Mouse (Mus musculus): Measurements from ENCODE around the gene Ifrd1.
"Not testable (repeated sequence)": the region's sequence is repeated elsewhere in the genome, so short reads cannot be mapped to it uniquely, and the experiment has no call there.

The Ifrd1 gene

DNA sequence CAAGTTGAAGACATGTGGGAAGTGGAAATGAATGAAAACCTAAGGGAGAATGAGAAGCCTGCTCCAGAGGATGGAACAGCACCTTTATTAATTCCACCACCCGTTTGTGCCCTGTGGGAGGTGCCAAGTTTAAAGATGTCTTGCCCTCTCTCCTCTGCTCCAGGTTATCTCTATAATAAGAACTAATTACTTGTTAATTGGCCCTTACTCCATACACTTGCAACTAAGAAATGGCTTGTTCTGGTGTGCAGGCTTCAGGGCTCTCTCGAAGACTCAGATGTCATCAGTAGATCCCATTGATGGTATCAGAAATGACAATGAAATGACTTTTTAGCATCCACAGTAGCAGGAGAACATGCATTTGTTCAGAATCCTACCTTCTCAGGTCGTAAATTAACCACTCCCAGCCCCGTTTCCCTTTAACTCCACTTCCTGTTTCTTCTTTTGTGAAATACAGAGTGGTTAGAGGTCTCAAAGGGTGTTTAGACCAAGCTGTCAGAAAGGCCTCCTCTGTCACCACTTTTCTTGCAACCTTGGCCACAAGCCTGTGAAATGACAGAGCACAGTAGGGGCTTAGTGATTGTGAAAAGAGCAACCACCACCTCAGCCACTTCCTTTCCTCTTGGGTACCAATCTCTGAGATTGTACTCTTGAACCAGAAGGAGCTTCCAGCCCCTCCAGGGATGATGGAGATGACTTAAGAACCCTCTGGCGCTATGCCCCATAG, at the start of gene Ifrd1:
Gene Ifrd1 (minus strand): TSS at position 51 of the 727 bp plus-strand sequence.
- DNase-seq (ENCODE audit: low read depth, low spot score) = no peak

DNA sequence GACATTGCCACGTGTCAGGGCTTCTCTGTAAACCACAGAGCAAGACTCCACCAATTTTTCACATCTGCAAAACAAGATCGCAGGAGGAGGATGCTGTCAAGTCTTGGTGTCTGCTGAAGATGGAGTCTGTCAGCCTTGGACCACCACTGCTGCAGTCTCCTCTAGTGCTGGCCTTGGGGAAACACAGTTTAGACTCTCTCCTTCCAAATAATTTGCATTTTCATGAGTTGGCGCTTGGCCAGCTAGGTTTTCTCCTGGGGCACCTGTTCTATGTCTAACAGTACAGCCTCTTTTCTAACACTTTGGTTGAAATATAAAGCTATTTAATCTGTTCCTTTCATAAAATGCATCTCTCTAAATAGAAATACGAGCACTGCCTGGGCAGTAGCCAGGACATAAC, 38.2 kb upstream of the Ifrd1 start:
- no peak for DNase-seq (ENCODE audit: low read depth, low spot score)

DNA sequence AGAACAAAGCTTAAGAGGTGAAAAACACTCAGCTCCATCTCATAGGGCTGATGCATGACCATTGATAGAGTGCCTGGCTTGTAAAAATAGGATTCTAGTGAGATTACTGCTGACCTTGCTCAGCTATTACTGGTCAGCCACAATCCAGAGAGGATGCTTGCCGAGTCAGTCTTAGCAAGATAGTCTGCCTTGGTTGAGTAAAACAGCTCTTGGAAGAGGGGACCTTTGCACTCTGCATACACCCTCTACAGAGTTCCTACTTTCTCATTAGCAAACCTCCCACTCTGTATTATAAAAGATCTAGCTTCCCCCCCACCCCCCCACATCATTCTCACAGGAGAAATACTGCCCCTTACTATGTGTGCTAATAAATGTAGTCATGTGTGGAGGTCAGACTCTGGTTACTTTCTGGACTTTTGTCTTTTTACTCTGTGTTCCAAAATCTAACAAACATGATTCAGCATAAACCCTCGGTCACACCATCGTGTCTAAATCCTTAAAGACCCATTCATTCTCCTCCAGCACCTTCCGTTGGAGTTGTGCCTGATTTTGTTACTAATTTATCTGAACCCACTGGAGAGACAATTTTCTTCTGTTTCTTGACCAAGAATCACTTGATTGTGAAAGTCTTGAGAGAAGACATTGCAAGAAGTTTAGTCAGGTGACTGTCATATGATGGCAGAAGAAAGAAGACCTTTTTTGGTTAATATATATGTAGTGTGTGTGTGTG, 32.5 kb upstream of the Ifrd1 start:
- DNase-seq (ENCODE audit: low read depth, low spot score) = no peak

DNA sequence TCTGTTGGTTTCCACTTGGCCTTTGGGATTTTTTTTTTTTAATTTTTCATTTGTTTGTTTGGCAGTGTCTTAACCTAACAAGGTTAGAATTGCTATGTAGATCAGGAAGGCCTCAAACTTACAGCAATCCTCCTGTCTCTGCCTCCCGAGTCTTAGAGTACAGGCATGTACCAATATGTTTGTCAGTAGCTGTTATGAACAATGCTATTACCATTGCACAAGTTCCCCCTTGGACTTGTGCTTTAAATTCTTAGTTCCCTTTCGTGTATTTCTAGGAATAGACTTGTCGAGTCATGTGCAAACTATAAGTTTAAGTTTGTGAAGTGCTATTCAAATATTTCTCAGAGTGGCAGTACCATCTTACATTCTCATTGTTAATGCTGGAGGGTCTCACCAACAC, 29.3 kb upstream of the Ifrd1 start:
- no peak for DNase-seq (ENCODE audit: low read depth, low spot score)

- DNase-seq (ENCODE audit: low read depth, low spot score) = no peak
These were observed 26.6 kb upstream of the Ifrd1 start for GRCm38 (mm10) chr12:40274931-40275330.

GRCm38 (mm10) chr12:40273339-40273738, 25.0 kb upstream of the Ifrd1 start:
- no peak for DNase-seq (ENCODE audit: low read depth, low spot score)

DNA sequence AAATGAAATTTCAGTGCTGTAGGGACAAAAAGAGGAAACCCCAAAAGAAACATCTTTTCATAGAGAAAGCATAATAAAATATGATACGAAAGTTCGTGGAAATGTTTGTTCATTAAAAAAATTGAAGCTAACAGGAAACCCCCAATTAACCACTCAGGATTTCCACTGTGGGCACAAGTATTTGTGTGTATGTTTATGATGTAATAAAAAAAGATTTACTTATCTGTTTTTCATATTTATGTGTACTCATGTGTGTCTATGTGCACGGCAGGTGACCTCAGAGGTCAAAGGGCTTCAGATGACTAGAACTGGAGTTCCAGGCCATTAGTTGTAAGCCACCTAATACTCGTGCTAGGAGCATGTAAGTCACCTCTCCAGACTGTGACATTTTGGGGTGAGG, 24.4 kb upstream of the Ifrd1 start:
- no peak for DNase-seq (ENCODE audit: low read depth, low spot score)

DNA sequence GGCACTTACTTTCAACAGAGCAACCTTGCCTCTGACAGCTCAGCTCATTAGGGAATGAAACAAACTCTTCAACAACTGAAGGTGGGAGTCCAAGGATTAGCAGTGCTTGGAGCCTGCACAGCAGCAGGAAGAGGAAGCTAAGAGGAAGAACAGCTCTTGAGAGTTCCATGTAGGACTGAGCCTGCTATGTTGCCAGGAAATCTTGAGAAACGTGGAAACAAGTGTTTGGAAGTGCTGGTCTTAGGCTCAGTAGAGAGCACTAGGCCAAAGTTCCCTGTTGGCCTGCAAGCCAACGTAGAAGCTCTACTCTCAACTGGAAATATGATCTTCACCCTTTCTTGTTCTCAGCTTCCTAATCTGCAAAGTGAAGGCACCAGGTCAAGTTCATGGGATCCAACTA, 20.0 kb upstream of the Ifrd1 start:
- DNase-seq (ENCODE audit: low read depth, low spot score) = no peak

- DNase-seq (ENCODE audit: low read depth, low spot score) = no peak
These were observed 15.4 kb upstream of the Ifrd1 start for GRCm38 (mm10) chr12:40263712-40264111.

- no peak for DNase-seq (ENCODE audit: low read depth, low spot score)
These were observed 14.7 kb upstream of the Ifrd1 start for GRCm38 (mm10) chr12:40263006-40263405.

- DNase-seq (ENCODE audit: low read depth, low spot score) = no peak
These were observed 10.2 kb upstream of the Ifrd1 start for GRCm38 (mm10) chr12:40258462-40259000.

GRCm38 (mm10) chr12:40257226-40257625, 8.9 kb upstream of the Ifrd1 start:
- peak; percentile 62 for DNase-seq (ENCODE audit: low read depth, low spot score)

GRCm38 (mm10) chr12:40256543-40256942, 8.2 kb upstream of the Ifrd1 start:
- DNase-seq (ENCODE audit: low read depth, low spot score) = no peak

GRCm38 (mm10) chr12:40256033-40256432, 7.7 kb upstream of the Ifrd1 start:
- DNase-seq (ENCODE audit: low read depth, low spot score) = no peak

DNA sequence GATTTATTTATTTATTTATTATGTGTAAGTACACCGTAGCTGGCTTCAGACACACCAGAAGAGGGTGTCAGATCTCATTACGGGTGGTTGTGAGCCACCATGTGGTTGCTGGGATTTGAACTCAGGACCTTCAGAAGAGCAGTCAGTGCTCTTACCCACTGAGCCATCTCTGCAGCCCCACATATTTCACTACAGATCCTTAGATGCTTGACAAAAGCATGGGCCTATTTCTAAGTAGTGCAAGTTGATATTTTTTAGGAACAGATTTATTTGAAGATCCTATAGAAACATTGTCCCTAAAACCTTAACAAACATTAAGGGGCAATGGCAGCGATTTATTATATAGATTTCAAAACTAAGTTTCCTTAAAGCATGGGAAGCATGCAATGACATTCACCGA, 7.0 kb upstream of the Ifrd1 start:
- DNase-seq (ENCODE audit: low read depth, low spot score) = not testable (repeated sequence)

DNA sequence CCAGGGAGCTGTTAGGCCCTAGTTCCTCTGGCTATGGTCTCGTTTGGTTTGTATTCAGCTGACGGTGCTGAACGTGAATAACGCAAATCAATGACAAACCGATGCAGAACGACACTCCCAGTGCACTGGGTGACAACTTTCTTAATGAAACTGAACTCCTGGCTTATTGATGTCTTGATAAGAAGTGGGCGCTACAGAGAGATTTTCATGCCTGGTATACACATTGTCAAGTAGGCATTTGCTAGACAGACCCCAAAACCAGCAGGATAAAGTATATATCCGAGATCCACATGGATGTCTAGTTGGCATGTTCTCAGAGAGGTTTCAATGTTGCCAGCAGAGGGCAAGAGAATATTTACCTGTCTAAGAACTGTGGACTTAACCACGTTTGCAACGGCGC, 6.4 kb upstream of the Ifrd1 start:
- DNase-seq (ENCODE audit: low read depth, low spot score) = no peak

DNA sequence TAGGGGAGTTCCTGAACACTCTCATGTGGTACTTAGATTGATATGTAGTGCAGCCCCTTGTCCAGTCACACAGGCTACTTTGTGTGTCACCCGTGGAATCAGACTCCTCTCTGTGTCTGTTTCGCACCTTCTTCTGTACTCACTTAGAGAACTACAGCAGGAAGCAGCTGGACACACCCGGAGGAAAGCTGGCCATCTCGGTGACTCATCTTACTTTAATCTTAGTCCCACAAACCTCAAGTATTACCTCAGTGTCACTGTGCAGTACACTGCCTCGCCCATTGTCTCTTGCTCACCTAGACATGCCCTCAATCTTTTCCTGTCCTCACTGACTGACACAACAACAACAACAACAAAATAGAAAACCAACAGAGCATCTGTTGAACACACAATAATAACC, 4.9 kb upstream of the Ifrd1 start:
- DNase-seq (ENCODE audit: low read depth, low spot score) = no peak

DNA sequence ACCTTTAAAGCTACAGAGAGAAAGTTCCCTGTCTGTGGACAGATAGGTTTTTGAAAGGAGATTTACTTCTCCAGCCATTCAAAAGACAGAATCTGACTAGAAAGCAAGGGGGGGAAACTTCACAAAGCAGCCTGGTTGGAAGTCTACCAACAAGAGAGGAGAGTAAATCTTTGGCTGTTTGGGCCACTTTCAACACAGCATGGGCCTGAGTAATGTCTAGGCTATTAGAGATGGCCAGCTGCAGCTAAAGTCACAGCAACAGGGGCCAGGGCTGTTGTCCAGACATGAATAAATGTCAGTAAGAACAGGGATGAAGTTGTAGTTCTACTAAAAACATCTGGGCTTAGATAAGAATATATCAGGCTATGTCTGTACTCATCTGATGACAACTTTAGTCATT, 2.0 kb upstream of the Ifrd1 start:
- no peak for DNase-seq (ENCODE audit: low read depth, low spot score)

DNA sequence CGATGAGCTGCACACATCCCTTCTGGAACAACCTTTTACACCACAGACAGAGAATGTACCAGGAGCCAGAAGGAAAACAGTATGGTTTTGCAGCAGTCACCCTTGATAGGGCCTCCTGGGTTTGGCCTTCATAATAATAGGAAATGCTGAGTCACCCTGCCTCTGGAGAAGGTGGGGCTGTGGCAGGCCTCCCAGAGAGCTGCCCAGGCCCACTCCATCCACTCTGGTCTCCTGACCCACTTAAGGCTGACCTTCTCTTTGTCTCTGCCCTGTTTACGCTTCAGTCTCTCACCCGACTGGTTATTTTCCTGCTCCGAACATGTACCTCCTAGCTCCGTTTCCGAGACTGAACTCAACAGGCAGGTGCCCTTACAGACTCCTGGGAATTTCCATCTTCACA, 328 bp downstream of the Ifrd1 start:
- no peak for DNase-seq (ENCODE audit: low read depth, low spot score)

DNA sequence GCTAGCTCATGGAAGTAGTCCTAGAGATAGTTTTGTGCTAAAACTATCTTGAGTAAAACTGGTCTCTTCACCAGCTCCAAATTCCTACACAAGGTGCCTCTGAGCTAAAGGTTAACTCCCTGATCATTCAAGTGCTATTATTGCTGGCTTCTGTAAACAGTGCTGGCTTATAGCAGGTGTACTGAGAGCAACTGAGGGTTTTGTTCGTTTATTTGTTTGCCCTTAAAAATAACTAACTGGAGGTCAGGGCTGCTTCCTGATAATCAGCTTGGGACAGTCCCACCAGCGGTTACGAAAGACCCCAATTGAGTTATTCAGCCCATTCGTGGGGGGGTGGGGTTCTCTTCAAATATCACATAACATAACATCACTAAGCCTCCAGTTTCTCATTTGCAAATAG, 920 bp downstream of the Ifrd1 start:
- DNase-seq (ENCODE audit: low read depth, low spot score) = no peak

DNA sequence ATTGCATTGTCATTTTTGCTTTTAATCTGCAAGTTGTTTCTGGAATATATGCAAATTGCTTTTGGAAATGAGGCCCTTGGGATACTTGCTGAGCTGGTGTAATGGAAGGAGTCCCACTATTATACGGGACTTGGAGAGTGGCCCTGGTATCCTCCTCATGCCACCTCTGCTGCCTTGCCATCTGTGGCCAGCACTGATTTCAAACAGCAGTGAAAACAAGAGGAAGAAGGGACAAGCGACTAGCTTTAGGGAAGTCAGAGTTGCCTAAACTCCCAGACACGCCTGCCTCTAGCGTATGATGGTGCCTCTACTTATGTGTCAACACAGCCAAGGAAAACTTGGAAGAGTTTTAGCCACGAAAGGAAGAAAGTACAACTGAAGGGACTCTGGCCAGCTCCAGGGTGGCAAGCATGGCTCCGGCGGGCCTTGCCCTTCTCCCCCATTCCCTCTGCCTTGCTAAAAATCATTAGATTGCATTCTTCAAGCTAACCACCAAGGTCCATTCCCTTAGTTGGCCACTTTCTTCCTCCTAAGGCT, 2.8 kb downstream of the Ifrd1 start:
- no peak for DNase-seq (ENCODE audit: low read depth, low spot score)

DNA sequence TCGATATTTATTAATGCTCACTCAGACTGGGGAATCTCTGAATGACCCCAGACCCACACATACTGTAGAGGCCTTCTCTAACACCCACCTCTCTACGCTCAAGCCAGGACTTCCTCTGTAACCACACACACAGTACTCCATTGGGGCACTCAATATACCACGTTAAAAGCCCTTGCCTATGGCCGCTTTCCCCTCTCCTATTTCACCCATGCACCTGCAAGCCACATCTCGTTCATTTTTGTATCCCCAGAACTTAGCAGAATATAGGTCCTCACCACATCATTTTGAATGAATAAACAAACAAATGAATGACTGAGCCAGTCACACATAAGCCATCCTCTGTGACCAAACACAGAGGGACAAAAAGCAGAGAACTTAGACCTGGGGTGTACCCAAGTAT, 3.4 kb downstream of the Ifrd1 start:
- DNase-seq (ENCODE audit: low read depth, low spot score) = no peak

GRCm38 (mm10) chr12:40243821-40244221, 4.5 kb downstream of the Ifrd1 start:
- DNase-seq (ENCODE audit: low read depth, low spot score) = no peak

Measured in embryo, embryonic 11.5 days (tissue).